Mouse (Mus musculus): ENCODE results near the gene Arhgap25.

DNA sequence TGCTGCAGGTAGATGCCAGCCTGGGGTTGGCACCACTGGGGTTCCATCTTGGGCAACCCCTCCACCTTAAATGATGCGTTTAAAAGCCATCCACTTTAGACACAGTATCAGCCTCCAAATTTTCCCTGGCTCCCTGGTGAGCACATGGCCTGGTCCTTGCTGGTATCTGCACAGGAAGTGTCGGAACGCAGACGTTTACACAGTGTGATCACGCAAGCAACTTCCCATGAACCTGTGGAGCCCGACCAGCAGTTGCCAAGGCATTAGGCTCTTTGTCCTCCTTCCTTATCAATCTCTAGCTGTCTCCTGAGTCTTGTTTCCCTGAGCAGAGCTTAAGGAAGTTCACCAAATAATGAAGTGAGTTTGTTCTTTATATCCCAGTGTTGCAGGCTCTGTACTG, 77.6 kb downstream of the Arhgap25 start:
- TF ChIP-seq CTCF (IDR thresholded peaks at IDR 0.05; ENCODE audit: low read depth) (no peak), EP300 (optimal IDR thresholded peaks at IDR 0.05) (no peak)

Measured in stomach, postnatal 0 days (tissue).